Mouse (Mus musculus) left cerebral cortex, postnatal 36 days (tissue): ENCODE measurements at regions not wholly inside any gene's neighbourhood (a gene's known extent, or its start where the extent isn't known, plus 50 kb on each side); places are given as distances from the start of the nearest gene placed in this dataset.

Experiments used
- DNase-seq, 2 experiments: peaks; one replicate each; pipeline ENCODE4 v3.0.0; 2021 to 2022; ENCODE audit warnings: low spot score in 2 of 2, mixed read lengths in 1 of 2
- intact Hi-C: fragments of 180-260 bp; cut with DNase I; formaldehyde crosslinking; loops from one replicate; pipeline ENCODE4 v1.15.1; 2025

- DNase-seq = no peak
- intact Hi-C loops = no loop called here
These were observed 114.4 kb downstream of the H2afy start for GRCm38 (mm10) chr13:56021716-56022115.

- no peak for DNase-seq
- intact Hi-C loops = no loop called here
These were observed 122.2 kb downstream of the H2afy start for GRCm38 (mm10) chr13:56014006-56014405.

GRCm38 (mm10) chr13:56010416-56010815 lies 125.7 kb downstream of the H2afy start:
- intact Hi-C loops = no loop called here
- DNase-seq = no peak

GRCm38 (mm10) chr13:56006827-56007226 lies 129.3 kb downstream of the H2afy start:
- intact Hi-C loops = no loop called here
- no peak for DNase-seq

- no peak for DNase-seq
- intact Hi-C loops = no loop called here
These were observed 130.4 kb downstream of the H2afy start for GRCm38 (mm10) chr13:56005746-56006145.

GRCm38 (mm10) chr13:56003724-56004393 lies 132.3 kb downstream of the H2afy start:
- intact Hi-C loops = no loop called here
- peak; percentile 41 to 52 for DNase-seq

GRCm38 (mm10) chr13:55995255-55995654 lies 140.9 kb downstream of the H2afy start:
- intact Hi-C loops = no loop called here
- no peak for DNase-seq

- no peak for DNase-seq
- intact Hi-C loops = no loop called here
These were observed 141.7 kb downstream of the H2afy start for GRCm38 (mm10) chr13:55994460-55994859.

- no peak for DNase-seq
- intact Hi-C loops = no loop called here
These were observed 143.5 kb downstream of the H2afy start for GRCm38 (mm10) chr13:55992699-55993098.

GRCm38 (mm10) chr13:55991216-55991615 lies 144.9 kb downstream of the H2afy start:
- DNase-seq = no peak
- intact Hi-C loops = no loop called here

GRCm38 (mm10) chr13:55990186-55990585 lies 146.0 kb downstream of the H2afy start:
- intact Hi-C loops = no loop called here
- peak; percentile 18 to 20 for DNase-seq

GRCm38 (mm10) chr13:55989401-55989800 lies 146.8 kb downstream of the H2afy start:
- intact Hi-C loops = no loop called here
- DNase-seq = no peak

GRCm38 (mm10) chr13:55985396-55985795 lies 149.4 kb upstream of the Pitx1 start:
- intact Hi-C loops = no loop called here
- no peak for DNase-seq

GRCm38 (mm10) chr13:55984772-55985171 lies 148.8 kb upstream of the Pitx1 start:
- DNase-seq = no peak
- intact Hi-C loops = no loop called here

GRCm38 (mm10) chr13:55983851-55984250 lies 147.9 kb upstream of the Pitx1 start:
- no peak for DNase-seq
- intact Hi-C loops = no loop called here

GRCm38 (mm10) chr13:55981041-55981440 lies 145.0 kb upstream of the Pitx1 start:
- no peak for DNase-seq
- intact Hi-C loops = no loop called here

GRCm38 (mm10) chr13:55977902-55978301 lies 141.9 kb upstream of the Pitx1 start:
- DNase-seq = no peak
- intact Hi-C loops = no loop called here

- intact Hi-C loops = no loop called here
- DNase-seq = no peak
These were observed 141.0 kb upstream of the Pitx1 start for GRCm38 (mm10) chr13:55976911-55977381.

GRCm38 (mm10) chr13:55974105-55974504 lies 138.1 kb upstream of the Pitx1 start:
- DNase-seq = no peak

GRCm38 (mm10) chr13:55970687-55971086 lies 134.7 kb upstream of the Pitx1 start:
- no peak for DNase-seq
- intact Hi-C loops = no loop called here

More at GRCm38 (mm10) chr13:55974105-55974504, 138.1 kb upstream of the Pitx1 start:
- intact Hi-C loops = no loop called here

GRCm38 (mm10) chr13:55969473-55969872 lies 133.5 kb upstream of the Pitx1 start:
- no peak for DNase-seq
- intact Hi-C loops = no loop called here

- intact Hi-C loops = no loop called here
- DNase-seq = no peak
These were observed 131.2 kb upstream of the Pitx1 start for GRCm38 (mm10) chr13:55967151-55967550.
